Mouse (Mus musculus): ENCODE results near the gene Rtn4rl2. TPM values are rescaled to one million over a fixed set of nuclear protein-coding genes. Genes with fewer than 3 reads are reported as not detected.
A peak's percentile ranks its signal among the peaks of the same experiment; 100 is the strongest.

The Rtn4rl2 gene
- total and polyA plus RNA-seq, 3 experiments = 3.6 to 6.1 (median 3.8) TPM

GRCm38 (mm10) chr2:84861430-84861829, 25.1 kb downstream of the Rtn4rl2 start:
- no peaks in the 10 kb centered on the region for H3K36me3 ChIP-seq (ENCODE audit: control insufficient read depth, insufficient read depth, low read length)
- H3K9ac ChIP-seq (ENCODE audit: low read depth, low read length) = no peak overlapping the region

GRCm38 (mm10) chr2:84859991-84860780, 26.3 kb downstream of the Rtn4rl2 start:
- 75% methylated on average over 7 of the region's 7 CpGs for WGBS
- no peak overlapping the region for H3K9ac ChIP-seq (ENCODE audit: low read depth, low read length)
- no peak for DNase-seq
- no peak overlapping the region for H3K4me3 ChIP-seq
- TF ChIP-seq EP300 (IDR thresholded peaks at IDR 0.05; ENCODE audit: insufficient read depth, low read depth, low read length) = no peak
- TF ChIP-seq POLR2A (IDR thresholded peaks at IDR 0.05; ENCODE audit: insufficient read depth, low read depth, low read length) = no peak
- TF ChIP-seq CTCF (IDR thresholded peaks at IDR 0.05) = no peak
- no peaks in the 10 kb centered on the region for H3K79me2 ChIP-seq (replicated peaks; ENCODE audit: control insufficient read depth, insufficient read depth, low read length)
- intact Hi-C loops (cut with DNase I) = no loop called here
- no peaks in the 10 kb centered on the region for H3K4me1 ChIP-seq (ENCODE audit: control insufficient read depth, insufficient read depth, low read length)
- no peak overlapping the region for H3K27ac ChIP-seq
- H3K27me3 ChIP-seq (ENCODE audit: control insufficient read depth, insufficient read depth, low read length) = no peaks in the 10 kb centered on the region
- H3K36me3 ChIP-seq (ENCODE audit: control insufficient read depth, insufficient read depth, low read length) = no peaks in the 10 kb centered on the region

More at GRCm38 (mm10) chr2:84861430-84861829, 25.1 kb downstream of the Rtn4rl2 start:
- Histone ChIP-seq H3K4me3 (no peak overlapping the region), H3K27ac (no peak overlapping the region), H3K79me2 (replicated peaks; ENCODE audit: control insufficient read depth, insufficient read depth, low read length) (no peaks in the 10 kb centered on the region), H3K4me1 (ENCODE audit: control insufficient read depth, insufficient read depth, low read length) (no peaks in the 10 kb centered on the region), H3K27me3 (ENCODE audit: control insufficient read depth, insufficient read depth, low read length) (peaks cover 2% of the 10 kb centered on the region)
- 79% methylated on average over 3 of the region's 3 CpGs for WGBS
- intact Hi-C loops (cut with DNase I) = no loop called here
- TF ChIP-seq EP300 (IDR thresholded peaks at IDR 0.05; ENCODE audit: insufficient read depth, low read depth, low read length) (no peak), CTCF (IDR thresholded peaks at IDR 0.05) (no peak), POLR2A (IDR thresholded peaks at IDR 0.05; ENCODE audit: insufficient read depth, low read depth, low read length) (no peak)
- DNase-seq = no peak

GRCm38 (mm10) chr2:84858551-84858950, 28.0 kb downstream of the Rtn4rl2 start:
- H3K9ac ChIP-seq (ENCODE audit: low read depth, low read length) = no peak overlapping the region
- H3K4me3 ChIP-seq = no peak overlapping the region
- WGBS = 63% methylated on average over 1 of the region's 1 CpGs
- DNase-seq = no peak
- H3K36me3 ChIP-seq (ENCODE audit: control insufficient read depth, insufficient read depth, low read length) = no peaks in the 10 kb centered on the region
- TF ChIP-seq CTCF (IDR thresholded peaks at IDR 0.05) (no peak), EP300 (IDR thresholded peaks at IDR 0.05; ENCODE audit: insufficient read depth, low read depth, low read length) (no peak)
- H3K4me1 ChIP-seq (ENCODE audit: control insufficient read depth, insufficient read depth, low read length) = no peaks in the 10 kb centered on the region
- no peaks in the 10 kb centered on the region for H3K27me3 ChIP-seq (ENCODE audit: control insufficient read depth, insufficient read depth, low read length)
- H3K79me2 ChIP-seq (replicated peaks; ENCODE audit: control insufficient read depth, insufficient read depth, low read length) = no peaks in the 10 kb centered on the region
- intact Hi-C loops (cut with DNase I) = no loop called here
- no peak overlapping the region for H3K27ac ChIP-seq

GRCm38 (mm10) chr2:84855732-84856131, 30.8 kb downstream of the Rtn4rl2 start:
- Histone ChIP-seq H3K27me3 (ENCODE audit: control insufficient read depth, insufficient read depth, low read length) (no peaks in the 10 kb centered on the region), H3K4me3 (no peak overlapping the region), H3K4me1 (ENCODE audit: control insufficient read depth, insufficient read depth, low read length) (peaks cover 1% of the 10 kb centered on the region; the same call in 1 of the 2 replicates), H3K27ac (no peak overlapping the region), H3K79me2 (replicated peaks; ENCODE audit: control insufficient read depth, insufficient read depth, low read length) (no peaks in the 10 kb centered on the region), H3K9ac (ENCODE audit: low read depth, low read length) (no peak overlapping the region), H3K36me3 (ENCODE audit: control insufficient read depth, insufficient read depth, low read length) (no peaks in the 10 kb centered on the region)
- TF ChIP-seq CTCF (IDR thresholded peaks at IDR 0.05) (peak; percentile 74), POLR2A (IDR thresholded peaks at IDR 0.05; ENCODE audit: insufficient read depth, low read depth, low read length) (no peak), EP300 (IDR thresholded peaks at IDR 0.05; ENCODE audit: insufficient read depth, low read depth, low read length) (peak; percentile 69; the same call in 1 of the 2 replicates)
- 56% methylated on average over 2 of the region's 2 CpGs for WGBS
- DNase-seq = peak; percentile 40 to 63
- intact Hi-C loops (cut with DNase I) = loop anchor here (1.0 kb wide), 1 partner anchor 24 kb away; no protein-coding TSS in a partner anchor

- H3K36me3 ChIP-seq (ENCODE audit: control insufficient read depth, insufficient read depth, low read length) = no peaks in the 10 kb centered on the region
- 52% methylated on average over 23 of the region's 23 CpGs for WGBS
Observed at GRCm38 (mm10) chr2:84851130-84852040, 35.1 kb downstream of the Rtn4rl2 start.

More at GRCm38 (mm10) chr2:84851130-84852040, 35.1 kb downstream of the Rtn4rl2 start:
- DNase-seq = peak; percentile 75 to 84
- H3K4me1 ChIP-seq (ENCODE audit: control insufficient read depth, insufficient read depth, low read length) = peaks cover 1% of the 10 kb centered on the region; the same call in 1 of the 2 replicates
- no peaks in the 10 kb centered on the region for H3K27me3 ChIP-seq (ENCODE audit: control insufficient read depth, insufficient read depth, low read length)
- intact Hi-C loops (cut with DNase I) = no loop called here
- no peak overlapping the region; the same call in 1 of the 2 replicates for H3K9ac ChIP-seq (ENCODE audit: low read depth, low read length)
- peak overlapping the region; percentile 37 for H3K27ac ChIP-seq
- no peaks in the 10 kb centered on the region for H3K79me2 ChIP-seq (replicated peaks; ENCODE audit: control insufficient read depth, insufficient read depth, low read length)
- TF ChIP-seq POLR2A (IDR thresholded peaks at IDR 0.05; ENCODE audit: insufficient read depth, low read depth, low read length) = peak; percentile 37; the same call in 1 of the 2 replicates
- TF ChIP-seq CTCF (IDR thresholded peaks at IDR 0.05) = no peak
- no peak overlapping the region for H3K4me3 ChIP-seq

Data from heart, adult 2 months (tissue).